Mouse (Mus musculus) midbrain, embryonic 11.5 days (tissue): ENCODE results near the gene Bud23. TPM values are rescaled to one million over a fixed set of nuclear protein-coding genes. Genes with fewer than 3 reads are reported as not detected.

Experiments used
- ATAC-seq: fragments of 200-750 bp; cut with Nextera tagmentation; 2 replicates; pipeline ENCODE4 v1.8.0; 2017; ENCODE audit warnings: moderate TSS enrichment, moderate library complexity; ENCODE audit not compliant: low FRiP score
- DNase-seq: peaks from one replicate; pipeline ENCODE4 v3.0.0; 2015; ENCODE audit warnings: low spot score; ENCODE audit errors: missing footprints
- H3K27ac ChIP-seq: fragments of 300-500 bp; sonication (generic); 2 replicates; pipeline ENCODE4 v1.5.1; 2014; ENCODE audit warnings: low read depth, low read length
- H3K27me3 ChIP-seq: fragments of 300-500 bp; sonication (generic); 2 replicates; pipeline ENCODE4 v1.6.1; 2014; ENCODE audit warnings: mild to moderate bottlenecking, low read length, moderate library complexity, mixed read lengths; ENCODE audit not compliant: control insufficient read depth, insufficient read depth
- H3K36me3 ChIP-seq: fragments of 300-500 bp; sonication (generic); 2 replicates; pipeline ENCODE4 v1.6.1; 2014; ENCODE audit warnings: mild to moderate bottlenecking, low read length, moderate library complexity, mixed read lengths; ENCODE audit not compliant: control insufficient read depth, insufficient read depth
- H3K4me1 ChIP-seq: fragments of 300-500 bp; sonication (generic); 2 replicates; pipeline ENCODE4 v1.6.1; 2014; ENCODE audit warnings: low read length; ENCODE audit not compliant: control insufficient read depth, insufficient read depth
- H3K4me2 ChIP-seq: fragments of 300-500 bp; sonication (generic); 2 replicates; pipeline ENCODE4 v1.6.1; 2014; ENCODE audit warnings: mild to moderate bottlenecking, moderate library complexity
- H3K4me3 ChIP-seq: fragments of 300-500 bp; sonication (generic); 2 replicates; pipeline ENCODE4 v1.5.1; 2014; ENCODE audit warnings: low read depth, low read length
- H3K9ac ChIP-seq: fragments of 300-500 bp; sonication (generic); 2 replicates; pipeline ENCODE4 v1.6.1; 2014; ENCODE audit warnings: low read length
- H3K9me3 ChIP-seq: fragments of 300-500 bp; sonication (generic); 2 replicates; pipeline ENCODE4 v1.6.1; 2016; ENCODE audit warnings: low read length; ENCODE audit not compliant: control insufficient read depth
- WGBS: fragments of 180-500 bp; shearing (Covaris S2); extraction: QIAGEN DNeasy Blood & Tissue Kit; methylation state at CpG from one replicate; pipeline ENCODE4 v1.1.7; 2014; 5-methylcytosine and 5-hydroxymethylcytosine counted together
- polyA plus RNA-seq: library from polyadenylated mRNA; unstranded; fragments of >200 nt; fragmentation: Nextera tagmentation; extraction: Ambion mirVana; gene quantifications from 2 replicates; pipeline ENCODE4 v1.2.1, GENCODE M21; 2014

Bud23 gene
- polyA plus RNA-seq, 1 experiment from 2014 or later = 116 TPM

DNA sequence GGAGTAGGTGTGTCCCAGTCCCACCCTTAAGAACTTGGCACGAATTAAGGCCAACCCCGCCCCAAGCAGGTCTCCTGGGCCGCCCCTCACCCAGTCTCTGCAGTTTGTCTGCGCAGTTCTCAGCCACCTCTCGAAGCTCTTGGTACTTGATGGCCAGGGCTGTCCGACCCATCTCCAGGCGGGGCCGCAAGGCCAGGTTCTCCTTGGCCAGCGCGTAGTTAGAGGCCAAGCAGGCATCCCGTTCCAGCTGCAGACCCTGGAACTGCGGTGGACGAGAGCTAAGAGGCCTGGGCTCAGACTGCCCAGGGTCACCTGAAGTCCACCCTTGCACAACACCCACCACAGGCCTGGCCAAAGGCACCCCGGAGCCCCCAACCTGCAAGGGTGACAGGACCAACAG is 11.6 kb upstream of the Bud23 start:
- no peak overlapping the region for H3K27ac ChIP-seq
- H3K4me3 ChIP-seq = peak overlapping the region; percentile 97
- no peak overlapping the region for H3K9ac ChIP-seq

GRCm38 (mm10) chr5:135075655-135076054 is 10.9 kb upstream of the Bud23 start:
- Histone ChIP-seq H3K9me3 (no peaks in the 10 kb centered on the region), H3K27ac (no peak overlapping the region), H3K36me3 (no peaks in the 10 kb centered on the region; the same call in 1 of the 2 replicates), H3K27me3 (no peaks in the 10 kb centered on the region), H3K4me1 (peaks cover 15% of the 10 kb centered on the region), H3K9ac (no peak overlapping the region), H3K4me3 (no peak overlapping the region), H3K4me2 (no peak overlapping the region)
- ATAC-seq (no peak), DNase-seq (peak; percentile 67)
- WGBS = 70% methylated on average over 4 of the region's 4 CpGs

More for the DNA sequence above, 11.6 kb upstream of the Bud23 start:
- H3K36me3 ChIP-seq = no peaks in the 10 kb centered on the region; the same call in 1 of the 2 replicates
- peaks cover 15% of the 10 kb centered on the region for H3K4me1 ChIP-seq
- no peaks in the 10 kb centered on the region for H3K9me3 ChIP-seq
- no peaks in the 10 kb centered on the region for H3K27me3 ChIP-seq
- H3K4me2 ChIP-seq = peak overlapping the region; percentile 75
- DNase-seq = peak; percentile 72
- no peak for ATAC-seq
- 88% methylated on average over 14 of the region's 14 CpGs for WGBS

- DNase-seq = peak; percentile 76
- Histone ChIP-seq H3K4me2 (no peak overlapping the region), H3K27me3 (no peaks in the 10 kb centered on the region), H3K4me1 (peaks cover 15% of the 10 kb centered on the region), H3K4me3 (no peak overlapping the region), H3K9ac (no peak overlapping the region), H3K27ac (no peak overlapping the region), H3K36me3 (no peaks in the 10 kb centered on the region; the same call in 1 of the 2 replicates), H3K9me3 (no peaks in the 10 kb centered on the region)
- no peak for ATAC-seq
- 24% methylated on average over 26 of the region's 26 CpGs for WGBS
Observed at GRCm38 (mm10) chr5:135073349-135074150, 8.8 kb upstream of the Bud23 start.

GRCm38 (mm10) chr5:135072720-135073119 is 8.0 kb upstream of the Bud23 start:
- WGBS = 67% methylated on average over 6 of the region's 6 CpGs
- DNase-seq = peak; percentile 23

GRCm38 (mm10) chr5:135072061-135072460 is 7.3 kb upstream of the Bud23 start:
- H3K27me3 ChIP-seq = no peaks in the 10 kb centered on the region
- no peaks in the 10 kb centered on the region; the same call in none of the 2 replicates for H3K36me3 ChIP-seq
- DNase-seq (no peak), ATAC-seq (no peak)
- no peaks in the 10 kb centered on the region for H3K9me3 ChIP-seq
- H3K4me2 ChIP-seq = no peak overlapping the region
- no peak overlapping the region for H3K9ac ChIP-seq
- no peak overlapping the region for H3K27ac ChIP-seq
- peaks cover 15% of the 10 kb centered on the region for H3K4me1 ChIP-seq
- 93% methylated on average over 2 of the region's 2 CpGs for WGBS
- no peak overlapping the region for H3K4me3 ChIP-seq

More at GRCm38 (mm10) chr5:135072720-135073119, 8.0 kb upstream of the Bud23 start:
- H3K9ac ChIP-seq = no peak overlapping the region
- H3K4me1 ChIP-seq = peaks cover 15% of the 10 kb centered on the region
- H3K4me2 ChIP-seq = no peak overlapping the region
- H3K27me3 ChIP-seq = no peaks in the 10 kb centered on the region
- no peaks in the 10 kb centered on the region for H3K9me3 ChIP-seq
- no peak overlapping the region for H3K4me3 ChIP-seq
- no peak for ATAC-seq
- H3K27ac ChIP-seq = no peak overlapping the region
- no peaks in the 10 kb centered on the region; the same call in 1 of the 2 replicates for H3K36me3 ChIP-seq

GRCm38 (mm10) chr5:135070448-135070847 is 5.7 kb upstream of the Bud23 start:
- Histone ChIP-seq H3K9me3 (no peaks in the 10 kb centered on the region), H3K4me2 (no peak overlapping the region), H3K4me3 (no peak overlapping the region), H3K27me3 (no peaks in the 10 kb centered on the region), H3K9ac (no peak overlapping the region), H3K36me3 (no peaks in the 10 kb centered on the region; the same call in none of the 2 replicates), H3K27ac (no peak overlapping the region), H3K4me1 (peaks cover 13% of the 10 kb centered on the region)
- ATAC-seq (no peak), DNase-seq (no peak)
- 88% methylated on average over 3 of the region's 3 CpGs for WGBS

DNA sequence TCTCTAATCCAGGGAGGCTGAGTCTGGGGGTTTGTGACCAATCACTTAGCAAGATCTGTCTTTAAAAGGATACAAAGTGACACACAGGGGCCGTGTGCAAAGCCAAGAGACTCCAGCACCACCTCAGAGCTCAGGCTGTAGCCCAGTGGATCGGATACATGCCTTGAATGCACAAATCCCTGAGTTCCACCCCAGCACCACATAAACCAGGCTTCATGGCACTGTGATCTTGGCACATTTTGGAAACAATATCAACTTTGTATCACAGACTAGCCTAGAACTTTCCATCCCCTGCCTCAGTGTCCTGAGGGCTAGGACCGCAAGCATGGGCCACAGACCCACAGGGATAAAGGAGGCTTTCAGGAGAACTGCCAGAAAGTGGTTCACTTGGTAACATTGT is 1.2 kb upstream of the Bud23 start:
- WGBS = 95% methylated on average over 3 of the region's 3 CpGs
- Histone ChIP-seq H3K4me3 (0 out of 2 replicates have a peak overlapping the region, but pooled peaks have one; percentile 7), H3K36me3 (no peaks in the 10 kb centered on the region; the same call in 1 of the 2 replicates), H3K9ac (no peak overlapping the region), H3K27ac (no peak overlapping the region), H3K4me2 (no peak overlapping the region), H3K9me3 (no peaks in the 10 kb centered on the region), H3K4me1 (peaks cover 8% of the 10 kb centered on the region; the same call in 1 of the 2 replicates), H3K27me3 (no peaks in the 10 kb centered on the region)
- no peak for DNase-seq
- no peak for ATAC-seq

DNA sequence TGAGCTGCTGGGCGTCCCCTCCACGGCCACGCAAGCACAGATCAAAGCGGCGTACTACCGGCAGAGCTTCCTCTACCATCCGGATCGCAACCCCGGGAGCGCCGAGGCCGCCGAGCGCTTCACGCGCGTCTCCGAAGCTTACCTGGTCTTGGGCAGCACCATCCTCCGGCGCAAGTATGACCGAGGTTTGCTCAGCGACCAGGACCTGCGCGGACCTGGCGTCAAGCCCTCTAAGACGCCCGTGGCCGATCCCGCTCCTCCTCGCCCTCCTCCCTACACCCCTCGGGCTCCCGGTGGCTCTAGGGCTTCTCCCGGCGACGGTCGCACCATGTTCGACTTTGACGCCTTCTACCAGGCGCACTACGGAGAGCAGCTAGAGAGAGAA is 385 bp downstream of the Bud23 start:
- peak overlapping the region; percentile 93 for H3K4me3 ChIP-seq
- no peak for DNase-seq
- peak; percentile 67 for ATAC-seq
- under 1% methylated on average over 40 of the region's 40 CpGs for WGBS
- H3K4me2 ChIP-seq = peak overlapping the region; percentile 97
- peak overlapping the region; percentile 86 for H3K9ac ChIP-seq
- H3K36me3 ChIP-seq = peaks cover 4% of the 10 kb centered on the region; the same call in 1 of the 2 replicates
- H3K27me3 ChIP-seq = no peaks in the 10 kb centered on the region
- peaks cover 8% of the 10 kb centered on the region; the same call in 1 of the 2 replicates for H3K4me1 ChIP-seq
- H3K27ac ChIP-seq = peak overlapping the region; percentile 35; the same call in 1 of the 2 replicates
- no peaks in the 10 kb centered on the region for H3K9me3 ChIP-seq
